Mouse (Mus musculus) MEL (cell line): ENCODE data around the gene Lect2.

ENCODE experiments used
- CTCF ChIP-seq, 3 experiments: IDR thresholded peaks in 2 of 3; conservative IDR thresholded peaks in 1 of 3; 2 replicates each; pipeline ENCODE4 v1.5.1; 2011 to 2012; ENCODE audit warnings: low read length in 3 of 3, low read depth in 2 of 3, mild to moderate bottlenecking in 2 of 3, improper control_type of control experiment in 1 of 3, inconsistent platforms in 1 of 3, mixed read lengths in 1 of 3, moderate library complexity in 1 of 3; ENCODE audit not compliant: control insufficient read depth in 1 of 3, insufficient read depth in 1 of 3, poor library complexity in 1 of 3, severe bottlenecking in 1 of 3
- ETS1 ChIP-seq: IDR thresholded peaks from 2 replicates; pipeline ENCODE4 v1.6.1; 2012; ENCODE audit warnings: low read depth, mild to moderate bottlenecking, inconsistent platforms, low read length, improper control_type of control experiment, moderate library complexity
- GABPA ChIP-seq: IDR thresholded peaks from 2 replicates; pipeline ENCODE4 v1.6.1; 2012; ENCODE audit warnings: low read depth, mild to moderate bottlenecking, inconsistent platforms, low read length, improper control_type of control experiment, moderate library complexity
- MXI1 ChIP-seq: IDR thresholded peaks from 2 replicates; pipeline ENCODE4 v1.6.1; 2011; ENCODE audit warnings: mild to moderate bottlenecking, low read depth, low read length, improper control_type of control experiment
- POLR2A ChIP-seq, 2 experiments: IDR thresholded peaks; 2 replicates each; pipeline ENCODE4 v1.6.1; 2011 to 2012; ENCODE audit warnings: low read length in 2 of 2, mild to moderate bottlenecking in 2 of 2, control low read depth in 1 of 2, improper control_type of control experiment in 1 of 2, low read depth in 1 of 2, moderate library complexity in 1 of 2; ENCODE audit not compliant: control insufficient read depth in 1 of 2, insufficient read depth in 1 of 2, poor library complexity in 1 of 2
- RCOR1 ChIP-seq: IDR thresholded peaks from 2 replicates; pipeline ENCODE4 v1.6.1; 2012; ENCODE audit warnings: low read depth, mild to moderate bottlenecking, inconsistent platforms, low read length, improper control_type of control experiment

DNA sequence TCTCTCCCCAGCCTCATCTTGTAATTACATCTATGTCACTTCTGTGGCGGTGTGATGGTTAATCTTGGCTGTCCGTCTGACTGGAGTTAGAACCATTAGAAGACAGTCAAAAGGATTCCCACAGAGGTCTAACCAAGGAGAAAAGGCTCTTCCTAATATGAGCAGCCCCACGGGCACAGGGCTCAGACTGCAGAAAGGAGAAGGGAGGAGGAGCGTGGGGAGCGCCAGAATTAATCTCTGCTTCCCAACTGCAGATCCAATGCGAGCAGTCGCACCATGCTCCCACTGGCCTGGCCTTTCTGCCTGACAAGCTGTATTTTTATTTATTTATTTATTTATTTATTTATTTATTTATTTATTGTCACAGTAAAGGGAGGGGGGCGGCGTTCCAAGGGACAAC, 4.5 kb downstream of the Lect2 start:
- no peak for TF ChIP-seq RCOR1
- no peak for TF ChIP-seq MXI1
- TF ChIP-seq ETS1 = no peak
- TF ChIP-seq GABPA = no peak
- TF ChIP-seq POLR2A (IDR thresholded peaks at IDR 0.05; ENCODE audit: control insufficient read depth in 1 of 2, insufficient read depth in 1 of 2, low read depth in 1 of 2, low read length in 2 of 2, poor library complexity in 1 of 2) = no peak
- no peak for TF ChIP-seq CTCF (IDR thresholded peaks at IDR 0.05 in 2 of 3, conservative IDR thresholded peaks at IDR 0.05 in 1 of 3; ENCODE audit: control insufficient read depth in 1 of 3, insufficient read depth in 1 of 3, low read depth in 2 of 3, low read length in 3 of 3, poor library complexity in 1 of 3, severe bottlenecking in 1 of 3)
